Mouse (Mus musculus) neural tube, embryonic 14.5 days (tissue): Measurements from ENCODE around the gene Tanc1. TPM values are rescaled to one million over a fixed set of nuclear protein-coding genes. Genes with fewer than 3 reads are reported as not detected.

Experiments
- ATAC-seq: fragments of 200-750 bp; cut with Nextera tagmentation; 2 replicates; pipeline ENCODE4 v1.8.0; 2017; ENCODE audit warnings: low read depth, mild to moderate bottlenecking, moderate TSS enrichment, moderate library complexity
- H3K27ac ChIP-seq: fragments of 300-500 bp; sonication (generic); 2 replicates; pipeline ENCODE4 v1.5.1; 2014; ENCODE audit warnings: low read depth, mild to moderate bottlenecking, control low read depth, low read length, moderate library complexity, mixed read lengths
- H3K27me3 ChIP-seq: fragments of 300-500 bp; sonication (generic); 2 replicates; pipeline ENCODE4 v1.6.1; 2014; ENCODE audit warnings: low read length; ENCODE audit not compliant: control insufficient read depth, insufficient read depth
- H3K36me3 ChIP-seq: fragments of 300-500 bp; sonication (generic); 2 replicates; pipeline ENCODE4 v1.6.1; 2014; ENCODE audit warnings: low read length, mixed read lengths; ENCODE audit not compliant: control insufficient read depth, insufficient read depth
- H3K4me1 ChIP-seq: fragments of 300-500 bp; sonication (generic); 2 replicates; pipeline ENCODE4 v1.6.1; 2014; ENCODE audit warnings: low read length; ENCODE audit not compliant: control insufficient read depth, insufficient read depth
- H3K4me2 ChIP-seq: fragments of 300-500 bp; sonication (generic); 2 replicates; pipeline ENCODE4 v1.6.1; 2014; ENCODE audit warnings: mild to moderate bottlenecking, low read depth, low read length, control low read depth
- H3K4me3 ChIP-seq: fragments of 300-500 bp; sonication (generic); 2 replicates; pipeline ENCODE4 v1.5.1; 2014; ENCODE audit warnings: low read depth, low read length, control low read depth, mixed read lengths
- H3K9ac ChIP-seq: fragments of 300-500 bp; sonication (generic); replicated peaks from 2 replicates; pipeline ENCODE4 v1.6.1; 2014; ENCODE audit warnings: low read depth, mild to moderate bottlenecking, control low read depth, low read length, mixed read lengths
- H3K9me3 ChIP-seq: fragments of 300-500 bp; sonication (generic); 2 replicates; pipeline ENCODE4 v1.6.1; 2016; ENCODE audit warnings: low read length; ENCODE audit not compliant: control insufficient read depth
- WGBS: fragments of 180-500 bp; shearing (Covaris S2); extraction: QIAGEN DNeasy Blood & Tissue Kit; methylation state at CpG from one replicate; pipeline ENCODE4 v1.1.7; 2014; 5-methylcytosine and 5-hydroxymethylcytosine counted together
- polyA plus RNA-seq: library from polyadenylated mRNA; unstranded; fragments of >200 nt; fragmentation: Nextera tagmentation; extraction: Ambion mirVana; gene quantifications from 2 replicates; pipeline ENCODE4 v1.2.1, GENCODE M21; 2014

The Tanc1 gene
- polyA plus RNA-seq, 1 experiment from 2014 or later = 5.2 TPM

DNA sequence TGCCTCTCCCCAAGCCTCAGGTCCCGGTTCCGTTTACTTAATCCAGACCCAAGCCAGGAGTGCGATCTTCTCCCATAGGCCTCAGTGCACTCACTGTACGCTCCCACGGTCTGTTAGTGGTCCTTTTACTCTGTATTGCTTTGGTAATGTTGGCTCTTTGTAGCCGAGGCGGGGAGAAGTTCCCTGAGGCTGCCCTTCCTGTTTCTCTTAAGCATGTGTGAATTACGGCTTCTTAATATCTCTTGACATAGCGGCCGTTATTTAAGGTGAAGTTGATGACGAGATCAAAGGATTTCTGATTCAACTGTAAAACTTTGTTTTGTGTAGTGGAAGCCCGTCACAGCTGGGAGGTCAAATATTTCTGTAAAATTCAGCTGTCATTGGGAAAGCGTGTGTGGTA, 173.8 kb downstream of the Tanc1 start:
- no peak overlapping the region for H3K9ac ChIP-seq
- 74% methylated on average over 13 of the region's 13 CpGs for WGBS
- H3K4me1 ChIP-seq = no peaks in the 10 kb centered on the region
- H3K4me3 ChIP-seq = no peak overlapping the region
- H3K27me3 ChIP-seq = no peaks in the 10 kb centered on the region
- H3K36me3 ChIP-seq = no peaks in the 10 kb centered on the region
- H3K9me3 ChIP-seq = no peaks in the 10 kb centered on the region
- no peak overlapping the region for H3K4me2 ChIP-seq
- ATAC-seq = no peak
- no peak overlapping the region for H3K27ac ChIP-seq

DNA sequence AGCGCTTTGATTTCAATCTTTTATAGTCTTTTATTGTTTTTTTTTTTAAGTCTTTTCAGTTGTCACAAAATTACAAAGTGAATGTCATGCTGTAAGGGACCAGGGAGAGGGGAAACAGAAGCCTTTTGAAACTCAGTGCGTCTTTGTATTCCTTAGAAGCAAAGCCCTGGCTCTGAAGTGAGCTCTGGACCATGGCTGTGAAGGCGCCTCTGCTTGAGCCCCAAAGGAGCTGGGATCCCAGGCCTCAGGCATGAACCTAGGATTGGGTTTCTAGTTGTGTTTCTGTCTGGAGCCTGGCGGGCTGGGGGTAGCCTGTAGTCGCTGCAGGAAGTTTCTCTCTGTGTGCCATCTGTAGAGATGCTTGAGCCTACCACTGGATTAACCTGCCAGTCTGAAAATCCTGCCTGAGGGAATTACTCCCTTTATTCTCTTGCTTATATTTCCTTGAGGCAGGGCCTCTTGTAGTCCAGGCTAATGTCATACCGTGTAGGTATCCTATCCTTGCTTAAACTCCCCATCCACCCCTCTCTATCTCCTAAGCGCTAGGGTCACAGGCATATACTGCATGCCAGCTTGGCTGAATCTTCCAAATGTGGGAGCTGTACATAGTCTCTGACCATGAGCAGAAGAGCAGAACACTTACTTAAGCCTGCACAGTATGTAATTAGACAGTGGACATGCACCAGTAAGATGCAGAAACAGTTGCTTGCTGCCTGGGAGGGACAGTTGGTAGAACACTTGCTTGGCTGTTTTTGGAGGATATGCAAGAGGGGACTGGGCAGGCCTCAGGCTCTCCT, 177.1 kb downstream of the Tanc1 start:
- Histone ChIP-seq H3K4me1 (no peaks in the 10 kb centered on the region), H3K4me2 (no peak overlapping the region), H3K9ac (no peak overlapping the region), H3K36me3 (no peaks in the 10 kb centered on the region), H3K27me3 (no peaks in the 10 kb centered on the region), H3K4me3 (no peak overlapping the region), H3K9me3 (no peaks in the 10 kb centered on the region), H3K27ac (no peak overlapping the region)
- WGBS = 75% methylated on average over 7 of the region's 7 CpGs
- no peak for ATAC-seq

DNA sequence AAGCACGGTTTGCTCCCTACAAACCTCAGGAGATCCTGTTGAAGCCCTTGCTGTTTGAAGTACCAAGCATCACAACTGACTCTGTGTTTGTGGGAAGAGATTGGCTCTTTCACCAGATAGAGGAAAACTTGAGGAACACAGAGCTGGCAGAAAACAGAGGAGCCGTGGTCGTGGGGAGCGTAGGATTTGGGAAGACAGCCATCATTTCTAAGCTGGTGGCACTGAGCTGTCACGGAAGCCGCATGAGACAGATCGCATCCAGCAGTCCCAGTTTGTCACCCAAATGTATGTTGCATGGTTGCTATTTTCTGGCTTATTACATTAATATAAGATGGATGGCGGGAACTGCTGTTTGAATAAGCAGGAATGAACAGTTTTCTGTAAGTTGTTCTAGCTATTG, 179.8 kb downstream of the Tanc1 start:
- no peaks in the 10 kb centered on the region for H3K27me3 ChIP-seq
- H3K36me3 ChIP-seq = no peaks in the 10 kb centered on the region
- H3K4me2 ChIP-seq = no peak overlapping the region
- H3K9me3 ChIP-seq = no peaks in the 10 kb centered on the region
- no peaks in the 10 kb centered on the region for H3K4me1 ChIP-seq
- ATAC-seq = no peak
- no peak overlapping the region for H3K4me3 ChIP-seq
- no peak overlapping the region for H3K27ac ChIP-seq
- 89% methylated on average over 8 of the region's 8 CpGs for WGBS
- H3K9ac ChIP-seq = no peak overlapping the region

DNA sequence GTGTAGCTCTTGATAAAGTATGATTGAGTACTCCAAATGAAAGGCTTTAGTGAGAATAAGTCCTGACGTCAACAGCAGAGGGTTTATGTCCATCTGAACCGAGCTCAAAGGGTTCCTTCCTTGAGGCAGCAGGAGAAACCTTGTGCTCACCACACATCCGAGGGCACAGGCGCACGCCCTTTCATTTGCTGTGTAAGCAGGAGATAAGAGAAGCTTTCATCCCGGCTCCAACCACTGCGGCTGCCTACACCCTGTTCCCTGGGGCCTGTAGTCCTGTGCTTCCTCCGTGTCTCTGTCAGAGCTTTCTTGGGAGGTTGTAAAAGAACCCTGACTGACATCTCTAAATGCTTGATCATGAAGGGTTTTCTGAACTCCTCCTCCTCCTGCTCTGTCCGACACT, 181.5 kb downstream of the Tanc1 start:
- Histone ChIP-seq H3K4me2 (no peak overlapping the region), H3K27ac (no peak overlapping the region), H3K4me3 (no peak overlapping the region), H3K36me3 (no peaks in the 10 kb centered on the region), H3K9ac (no peak overlapping the region), H3K27me3 (no peaks in the 10 kb centered on the region), H3K9me3 (no peaks in the 10 kb centered on the region), H3K4me1 (no peaks in the 10 kb centered on the region)
- WGBS = 82% methylated on average over 9 of the region's 9 CpGs
- no peak for ATAC-seq

DNA sequence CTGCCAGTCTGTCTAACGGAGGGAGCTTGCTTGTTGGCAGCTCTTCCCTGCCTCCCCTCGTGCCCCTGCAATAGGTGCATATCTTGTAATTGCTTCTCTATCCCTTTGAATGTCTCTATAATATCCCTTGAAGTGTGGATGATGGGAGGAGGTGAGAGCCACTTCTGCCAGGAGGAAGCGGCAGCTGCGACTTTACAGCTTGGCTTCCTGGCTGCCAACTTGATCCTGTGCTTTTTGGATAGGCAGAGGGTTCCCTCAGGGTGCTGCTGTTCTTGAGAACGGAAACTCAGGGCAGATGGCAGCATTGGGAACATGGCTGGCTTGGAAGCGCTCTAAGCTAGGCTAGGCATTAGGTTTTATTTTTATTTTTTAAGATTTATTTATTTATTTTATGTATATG, 183.0 kb downstream of the Tanc1 start:
- Histone ChIP-seq H3K4me2 (no peak overlapping the region), H3K27ac (no peak overlapping the region), H3K9ac (no peak overlapping the region), H3K4me3 (no peak overlapping the region), H3K9me3 (no peaks in the 10 kb centered on the region), H3K4me1 (no peaks in the 10 kb centered on the region), H3K27me3 (no peaks in the 10 kb centered on the region), H3K36me3 (no peaks in the 10 kb centered on the region)
- 77% methylated on average over 6 of the region's 6 CpGs for WGBS
- no peak for ATAC-seq

DNA sequence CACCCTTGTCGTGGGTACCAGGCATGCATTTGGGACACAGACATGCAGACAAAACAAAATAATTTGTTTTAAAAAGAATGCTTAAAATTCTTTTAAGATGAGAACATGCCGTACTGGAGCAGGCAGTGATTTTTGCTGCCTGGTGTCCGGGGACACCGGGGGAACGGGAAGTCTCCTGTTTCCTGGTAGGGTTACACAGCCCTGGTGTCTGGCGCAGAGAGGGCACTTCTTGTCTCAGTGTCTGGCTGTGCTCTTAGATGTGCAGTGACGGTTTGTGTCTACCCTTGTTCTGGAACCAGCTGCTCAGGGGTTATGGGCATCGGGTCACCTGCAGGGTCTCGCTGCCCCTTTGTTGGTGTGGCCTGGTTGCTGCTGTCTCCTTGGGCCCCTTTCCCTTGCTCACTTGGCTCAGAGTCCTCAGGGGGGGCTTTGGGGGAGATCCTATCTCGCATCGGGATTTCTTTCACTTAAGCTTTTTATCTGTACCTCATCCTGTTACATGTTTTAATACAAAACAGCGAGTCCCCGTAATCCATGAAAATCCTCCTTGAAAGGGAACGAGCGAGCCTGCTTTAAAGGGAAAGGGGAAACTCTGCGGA, 187.2 kb downstream of the Tanc1 start:
- 83% methylated on average over 16 of the region's 16 CpGs for WGBS
- H3K27ac ChIP-seq = no peak overlapping the region
- H3K4me2 ChIP-seq = no peak overlapping the region
- H3K36me3 ChIP-seq = no peaks in the 10 kb centered on the region
- H3K4me3 ChIP-seq = no peak overlapping the region
- H3K27me3 ChIP-seq = no peaks in the 10 kb centered on the region
- ATAC-seq = no peak
- H3K9me3 ChIP-seq = no peaks in the 10 kb centered on the region
- no peaks in the 10 kb centered on the region for H3K4me1 ChIP-seq
- H3K9ac ChIP-seq = no peak overlapping the region

DNA sequence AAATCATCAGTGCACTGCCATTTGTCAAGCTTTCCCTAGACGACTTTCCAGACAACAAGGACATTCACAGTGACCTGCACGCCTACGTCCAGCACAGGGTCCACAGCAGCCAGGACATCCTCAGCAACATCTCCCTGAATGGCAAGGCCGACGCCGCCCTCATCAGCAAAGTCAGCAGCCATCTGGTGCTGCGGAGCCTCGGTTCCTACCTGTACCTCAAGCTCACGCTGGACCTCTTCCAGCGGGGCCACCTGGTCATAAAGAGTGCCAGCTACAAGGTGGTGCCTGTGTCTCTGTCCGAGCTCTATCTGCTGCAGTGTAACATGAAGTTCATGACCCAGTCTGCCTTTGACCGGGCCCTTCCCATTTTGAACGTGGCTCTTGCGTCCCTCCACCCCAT, 187.7 kb downstream of the Tanc1 start:
- 84% methylated on average over 14 of the region's 14 CpGs for WGBS
- H3K9ac ChIP-seq = no peak overlapping the region
- no peaks in the 10 kb centered on the region for H3K4me1 ChIP-seq
- no peak overlapping the region for H3K4me2 ChIP-seq
- H3K9me3 ChIP-seq = no peaks in the 10 kb centered on the region
- ATAC-seq = no peak
- no peaks in the 10 kb centered on the region for H3K27me3 ChIP-seq
- H3K4me3 ChIP-seq = no peak overlapping the region
- no peaks in the 10 kb centered on the region for H3K36me3 ChIP-seq
- no peak overlapping the region for H3K27ac ChIP-seq

DNA sequence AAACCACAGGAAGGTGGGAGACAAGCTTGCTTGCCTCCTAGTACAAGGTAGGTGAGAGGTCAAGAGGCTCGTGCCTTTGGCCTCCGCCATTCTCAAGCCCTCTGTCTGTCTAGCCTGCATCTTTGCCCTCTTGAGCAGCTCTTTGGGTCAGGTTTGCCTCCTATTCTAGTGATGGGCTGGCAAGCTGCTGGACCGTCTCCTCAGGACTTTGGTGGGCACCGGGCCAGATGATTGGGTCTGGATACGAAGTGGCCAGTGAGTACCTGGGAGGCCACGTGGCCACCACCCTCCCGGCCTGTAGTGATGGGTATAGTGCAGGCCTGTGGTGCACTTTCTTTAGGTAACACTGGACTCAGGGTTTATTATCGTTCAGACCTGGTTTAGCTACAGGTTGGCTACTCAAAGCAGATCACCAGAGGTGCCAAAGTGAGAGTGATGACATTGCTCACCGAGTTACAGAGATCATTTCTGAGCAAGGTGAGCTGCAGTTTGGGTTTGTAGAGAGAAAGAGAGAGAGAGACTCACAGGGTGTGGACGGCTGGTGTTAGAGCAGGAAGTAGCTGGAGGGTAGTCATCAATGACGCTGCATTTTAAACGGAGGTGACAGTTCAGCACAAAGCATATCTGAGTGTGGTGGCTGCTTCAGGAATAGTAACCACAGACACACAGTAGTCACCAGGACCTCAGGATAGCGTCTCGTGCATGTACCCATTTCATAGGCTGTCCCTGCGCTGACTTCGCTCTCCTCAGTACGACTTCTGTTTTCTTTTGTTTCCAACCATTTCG, 188.8 kb downstream of the Tanc1 start:
- Histone ChIP-seq H3K4me3 (no peak overlapping the region), H3K4me1 (no peaks in the 10 kb centered on the region), H3K9ac (no peak overlapping the region), H3K36me3 (no peaks in the 10 kb centered on the region), H3K9me3 (no peaks in the 10 kb centered on the region), H3K4me2 (no peak overlapping the region), H3K27me3 (no peaks in the 10 kb centered on the region), H3K27ac (no peak overlapping the region)
- no peak for ATAC-seq
- WGBS = 96% methylated on average over 18 of the region's 18 CpGs
